Mouse (Mus musculus) kidney, adult 2 months (tissue): Measurements from ENCODE around the gene Sptbn2. TPM values are rescaled to one million over a fixed set of nuclear protein-coding genes. Genes with fewer than 3 reads are reported as not detected.

Experiments
- DNase-seq: peaks from one replicate; pipeline ENCODE4 v3.0.0; 2021
- H3K27ac ChIP-seq: fragments of 200-500 bp; 2 replicates; pipeline ENCODE4 v1.5.1; 2012; ENCODE audit warnings: low read depth, low read length, control low read depth, inconsistent platforms; ENCODE audit not compliant: insufficient read depth
- H3K27me3 ChIP-seq: fragments of 200-500 bp; replicated peaks from 2 replicates; pipeline ENCODE4 v1.6.1; 2012; ENCODE audit warnings: mild to moderate bottlenecking, moderate library complexity, low read length, inconsistent platforms; ENCODE audit not compliant: control insufficient read depth, insufficient read depth
- H3K36me3 ChIP-seq: fragments of 200-500 bp; 2 replicates; pipeline ENCODE4 v1.6.1; 2012; ENCODE audit warnings: mild to moderate bottlenecking, moderate library complexity, low read length, inconsistent platforms; ENCODE audit not compliant: control insufficient read depth, insufficient read depth
- H3K4me1 ChIP-seq: fragments of 200-500 bp; 2 replicates; pipeline ENCODE4 v1.6.1; 2011; ENCODE audit warnings: low read length; ENCODE audit not compliant: control insufficient read depth, insufficient read depth
- H3K4me3 ChIP-seq: fragments of 200-500 bp; 2 replicates; pipeline ENCODE4 v1.5.1; 2011; ENCODE audit warnings: mild to moderate bottlenecking, low read depth, low read length, control low read depth; ENCODE audit not compliant: insufficient read depth
- CTCF ChIP-seq: fragments of 200-500 bp; conservative IDR thresholded peaks from 2 replicates; pipeline ENCODE4 v1.5.1; 2011; ENCODE audit warnings: low read depth, mild to moderate bottlenecking, control low read depth, low read length, moderate library complexity, mixed read lengths; ENCODE audit not compliant: insufficient read depth, insufficient read length
- POLR2A ChIP-seq: fragments of 200-500 bp; IDR thresholded peaks from one replicate; pipeline ENCODE4 v1.6.1; 2011; ENCODE audit warnings: low read depth, low read length, control low read depth
- WGBS: fragments of 180-500 bp; shearing (Covaris S2); methylation state at CpG from one replicate; pipeline ENCODE4 v1.1.7; 2018; 5-methylcytosine and 5-hydroxymethylcytosine counted together
- polyA plus RNA-seq: library from polyadenylated mRNA; depleted of rRNA; stranded (reverse); fragments of >200 nt; gene quantifications from 2 replicates; pipeline ENCODE4 v1.2.3, GENCODE M21; 2012

The Sptbn2 gene
- polyA plus RNA-seq, 1 experiment, result 12.0 TPM

DNA sequence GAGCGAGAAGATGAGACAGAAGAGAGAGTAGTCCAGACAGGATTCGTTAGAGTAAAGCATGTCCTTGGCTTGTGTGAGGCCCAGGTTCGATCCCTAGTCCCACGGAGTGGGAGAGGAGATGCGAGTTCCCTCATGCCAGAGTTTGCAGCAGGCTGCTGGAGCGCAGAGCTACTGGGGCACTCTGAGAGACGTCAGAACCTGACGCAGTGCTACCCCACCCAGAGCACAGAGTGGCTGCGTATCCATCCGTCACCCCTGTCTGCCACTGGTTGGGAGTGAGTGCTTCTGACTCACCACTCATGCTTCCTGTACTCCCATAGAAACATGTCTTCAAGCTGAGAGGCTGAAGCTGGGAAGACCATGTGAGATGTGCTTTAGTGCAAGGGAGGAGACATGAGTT, 30.5 kb downstream of the Sptbn2 start:
- DNase-seq, result no peak
- Histone ChIP-seq H3K4me3 (no peak overlapping the region), H3K4me1 (no peaks in the 10 kb centered on the region), H3K36me3 (no peaks in the 10 kb centered on the region), H3K27ac (no peak overlapping the region), H3K27me3 (no peaks in the 10 kb centered on the region)
- WGBS, result 78% methylated on average over 10 of the region's 10 CpGs
- TF ChIP-seq CTCF (no peak), POLR2A (no peak)

- no peaks in the 10 kb centered on the region for H3K4me1 ChIP-seq
- H3K36me3 ChIP-seq, result no peaks in the 10 kb centered on the region
- no peak for DNase-seq
- no peaks in the 10 kb centered on the region for H3K27me3 ChIP-seq
- no peak overlapping the region for H3K27ac ChIP-seq
- TF ChIP-seq CTCF (no peak), POLR2A (no peak)
- no peak overlapping the region for H3K4me3 ChIP-seq
- WGBS, result 92% methylated on average over 6 of the region's 6 CpGs
Measured at GRCm38 (mm10) chr19:4742229-4742628, 31.3 kb downstream of the Sptbn2 start.

DNA sequence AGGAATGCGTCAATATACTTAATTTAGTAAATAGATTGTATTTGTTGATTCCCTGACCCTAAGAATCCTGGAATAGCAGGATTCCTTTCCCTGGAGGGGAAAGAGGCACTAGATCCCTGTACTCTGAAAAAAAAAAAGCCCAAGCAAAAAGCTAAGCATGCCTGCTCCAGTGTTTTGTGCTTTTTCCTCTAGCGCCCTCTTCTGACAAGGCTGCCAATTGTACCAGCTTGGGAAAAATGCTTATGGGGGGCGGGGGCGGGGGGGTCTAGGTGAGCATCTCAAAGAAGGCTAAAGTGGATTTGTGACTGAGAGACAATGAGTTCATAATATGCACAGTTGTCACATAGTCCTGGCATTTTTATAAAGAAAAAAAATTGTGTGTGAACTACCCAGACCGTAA, 32.6 kb downstream of the Sptbn2 start:
- DNase-seq, result peak; percentile 36
- H3K27me3 ChIP-seq, result no peaks in the 10 kb centered on the region

DNA sequence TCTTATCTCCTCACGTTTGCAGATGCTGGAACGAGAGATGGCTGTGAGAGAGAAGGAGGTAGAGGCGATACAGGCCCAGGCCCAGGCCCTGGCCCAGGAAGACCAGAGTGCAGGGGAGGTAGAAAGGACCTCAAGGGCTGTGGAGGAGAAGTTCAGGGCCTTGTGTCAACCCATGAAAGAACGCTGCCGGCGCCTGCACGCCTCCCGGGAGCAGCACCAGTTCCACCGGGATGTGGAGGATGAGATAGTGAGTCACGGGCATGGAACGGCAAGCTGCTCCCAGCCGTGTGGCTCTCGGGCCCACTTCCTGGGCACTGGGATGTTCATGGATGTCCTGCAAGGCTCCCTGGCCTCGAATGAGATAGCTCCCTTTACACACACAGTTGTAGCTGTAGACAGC, 33.1 kb downstream of the Sptbn2 start:
- DNase-seq, result no peak
- no peak overlapping the region for H3K27ac ChIP-seq
- H3K4me1 ChIP-seq, result no peaks in the 10 kb centered on the region
- H3K36me3 ChIP-seq, result no peaks in the 10 kb centered on the region
- no peaks in the 10 kb centered on the region for H3K27me3 ChIP-seq
- TF ChIP-seq POLR2A (no peak), CTCF (no peak)
- WGBS, result 74% methylated on average over 14 of the region's 14 CpGs
- H3K4me3 ChIP-seq, result no peak overlapping the region

More for the DNA sequence above, 32.6 kb downstream of the Sptbn2 start:
- TF ChIP-seq POLR2A (no peak), CTCF (peak; percentile 52)
- no peak overlapping the region for H3K27ac ChIP-seq
- 54% methylated on average over 5 of the region's 5 CpGs for WGBS
- no peaks in the 10 kb centered on the region for H3K4me1 ChIP-seq
- H3K36me3 ChIP-seq, result no peaks in the 10 kb centered on the region
- no peak overlapping the region for H3K4me3 ChIP-seq

- no peak overlapping the region for H3K27ac ChIP-seq
- 32% methylated on average over 9 of the region's 9 CpGs for WGBS
- no peak for TF ChIP-seq CTCF
- no peak for TF ChIP-seq POLR2A
- no peaks in the 10 kb centered on the region for H3K27me3 ChIP-seq
- no peak overlapping the region for H3K4me3 ChIP-seq
- H3K4me1 ChIP-seq, result no peaks in the 10 kb centered on the region
- no peaks in the 10 kb centered on the region for H3K36me3 ChIP-seq
- DNase-seq, result peak; percentile 29
Measured at GRCm38 (mm10) chr19:4745057-4745456, 34.1 kb downstream of the Sptbn2 start.

DNA sequence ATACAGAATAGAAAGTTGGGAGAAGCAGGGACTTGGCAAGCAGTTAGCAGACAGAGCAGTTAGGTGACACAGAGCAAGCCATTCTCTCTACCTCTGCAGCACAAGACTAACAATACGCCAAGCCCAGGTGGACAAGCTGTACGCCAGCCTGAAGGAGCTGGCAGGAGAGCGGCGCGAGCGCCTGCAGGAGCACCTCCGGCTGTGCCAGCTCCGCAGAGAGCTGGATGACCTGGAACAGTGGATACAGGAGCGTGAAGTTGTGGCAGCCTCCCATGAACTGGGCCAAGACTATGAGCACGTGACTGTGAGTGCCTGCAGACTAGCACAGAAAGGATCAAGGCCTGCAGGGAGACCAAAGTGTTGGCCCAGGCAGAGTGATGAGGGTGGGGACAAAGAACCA, 34.7 kb downstream of the Sptbn2 start:
- 77% methylated on average over 10 of the region's 10 CpGs for WGBS
- no peaks in the 10 kb centered on the region for H3K36me3 ChIP-seq
- H3K4me3 ChIP-seq, result no peak overlapping the region
- no peak for TF ChIP-seq CTCF
- no peak for TF ChIP-seq POLR2A
- no peaks in the 10 kb centered on the region for H3K27me3 ChIP-seq
- no peaks in the 10 kb centered on the region for H3K4me1 ChIP-seq
- DNase-seq, result peak; percentile 34
- no peak overlapping the region for H3K27ac ChIP-seq

GRCm38 (mm10) chr19:4746611-4747010, 35.6 kb downstream of the Sptbn2 start:
- DNase-seq, result no peak
- H3K4me3 ChIP-seq, result no peak overlapping the region
- H3K27ac ChIP-seq, result no peak overlapping the region
- H3K4me1 ChIP-seq, result no peaks in the 10 kb centered on the region
- TF ChIP-seq POLR2A (no peak), CTCF (no peak)
- no peaks in the 10 kb centered on the region for H3K27me3 ChIP-seq
- H3K36me3 ChIP-seq, result no peaks in the 10 kb centered on the region
- WGBS, result 70% methylated on average over 14 of the region's 14 CpGs

GRCm38 (mm10) chr19:4747631-4748312, 36.8 kb downstream of the Sptbn2 start:
- no peak for DNase-seq
- Histone ChIP-seq H3K4me1 (no peaks in the 10 kb centered on the region), H3K4me3 (no peak overlapping the region), H3K27me3 (no peaks in the 10 kb centered on the region), H3K36me3 (no peaks in the 10 kb centered on the region), H3K27ac (no peak overlapping the region)
- 88% methylated on average over 9 of the region's 9 CpGs for WGBS
- TF ChIP-seq CTCF (no peak), POLR2A (no peak)
